Mouse (Mus musculus): ENCODE measurements around the gene Arl13a. TPM values are rescaled to one million over a fixed set of nuclear protein-coding genes. Genes with fewer than 3 reads are reported as not detected.

Gene Arl13a
- polyA plus RNA-seq, 1 experiment from 2014 or later = not detected

- no peak overlapping the region for H3K4me3 ChIP-seq
- WGBS = 84% methylated on average over 4 of the region's 4 CpGs
- no peaks in the 10 kb centered on the region for H3K9me3 ChIP-seq (replicated peaks)
- no peaks in the 10 kb centered on the region for H3K36me3 ChIP-seq
- H3K4me1 ChIP-seq = no peaks in the 10 kb centered on the region
- no peak for DNase-seq (ENCODE audit: low spot score)
- H3K27me3 ChIP-seq (ENCODE audit: low read depth, poor library complexity, severe bottlenecking) = peaks cover 59% of the 10 kb centered on the region
- no peak overlapping the region for H3K27ac ChIP-seq
Observed at GRCm38 (mm10) chrX:134218161-134218560, 30.9 kb downstream of the Arl13a start.

GRCm38 (mm10) chrX:134220618-134221017, 33.3 kb downstream of the Arl13a start:
- H3K4me1 ChIP-seq = no peaks in the 10 kb centered on the region
- H3K9me3 ChIP-seq (replicated peaks) = no peaks in the 10 kb centered on the region
- WGBS = 70% methylated on average over 3 of the region's 3 CpGs
- H3K36me3 ChIP-seq = no peaks in the 10 kb centered on the region
- no peak overlapping the region for H3K4me3 ChIP-seq
- DNase-seq (ENCODE audit: low spot score) = no peak
- peaks cover 62% of the 10 kb centered on the region for H3K27me3 ChIP-seq (ENCODE audit: low read depth, poor library complexity, severe bottlenecking)
- no peak overlapping the region for H3K27ac ChIP-seq

- Histone ChIP-seq H3K27ac (no peak within 1 kb of the TSS), H3K4me1 (no peaks in the 10 kb centered on the region), H3K27me3 (ENCODE audit: low read depth, poor library complexity, severe bottlenecking) (peaks cover 60% of the 10 kb centered on the region), H3K36me3 (no peaks in the 10 kb centered on the region), H3K9me3 (replicated peaks) (no peaks in the 10 kb centered on the region), H3K4me3 (no peak within 1 kb of the TSS)
- WGBS = 62% methylated on average over 4 of the region's 4 CpGs
- DNase-seq (ENCODE audit: low spot score) = no peak
Observed at GRCm38 (mm10) chrX:134221856-134222255, 34.6 kb downstream of the Arl13a start, which contains the start of gene Nox1. Gene Nox1, minus strand, starts transcription at chrX:134221956.

- H3K27me3 ChIP-seq (ENCODE audit: low read depth, poor library complexity, severe bottlenecking) = peaks cover 32% of the 10 kb centered on the region
- no peak overlapping the region for H3K27ac ChIP-seq
- no peaks in the 10 kb centered on the region for H3K9me3 ChIP-seq (replicated peaks)
- H3K36me3 ChIP-seq = no peaks in the 10 kb centered on the region
- no peak for DNase-seq (ENCODE audit: low spot score)
- no peaks in the 10 kb centered on the region for H3K4me1 ChIP-seq
- H3K4me3 ChIP-seq = no peak overlapping the region
- 96% methylated on average over 1 of the region's 1 CpGs for WGBS
Observed at GRCm38 (mm10) chrX:134233048-134233447, 45.7 kb downstream of the Arl13a start.

GRCm38 (mm10) chrX:134238266-134238665, 51.0 kb downstream of the Arl13a start:
- H3K36me3 ChIP-seq = 0 out of 2 replicates have a peak, but pooled peaks cover 3% of the 10 kb centered on the region
- no peak for DNase-seq (ENCODE audit: low spot score)
- 88% methylated on average over 10 of the region's 10 CpGs for WGBS

GRCm38 (mm10) chrX:134245946-134246345, 58.6 kb downstream of the Arl13a start:
- H3K36me3 ChIP-seq = 0 out of 2 replicates have a peak, but pooled peaks cover 3% of the 10 kb centered on the region
- H3K4me1 ChIP-seq = no peaks in the 10 kb centered on the region
- H3K27ac ChIP-seq = no peak overlapping the region
- peaks cover 26% of the 10 kb centered on the region; the same call in 1 of the 2 replicates for H3K27me3 ChIP-seq (ENCODE audit: low read depth, poor library complexity, severe bottlenecking)
- DNase-seq (ENCODE audit: low spot score) = no peak
- 94% methylated on average over 10 of the region's 10 CpGs for WGBS
- no peak overlapping the region for H3K4me3 ChIP-seq
- H3K9me3 ChIP-seq (replicated peaks) = no peaks in the 10 kb centered on the region

More at GRCm38 (mm10) chrX:134238266-134238665, 51.0 kb downstream of the Arl13a start:
- Histone ChIP-seq H3K27me3 (ENCODE audit: low read depth, poor library complexity, severe bottlenecking) (peaks cover 50% of the 10 kb centered on the region), H3K27ac (no peak overlapping the region), H3K4me1 (no peaks in the 10 kb centered on the region), H3K4me3 (no peak overlapping the region), H3K9me3 (replicated peaks) (no peaks in the 10 kb centered on the region)

- H3K36me3 ChIP-seq = no peaks in the 10 kb centered on the region
Observed at GRCm38 (mm10) chrX:134248202-134248601, 60.9 kb downstream of the Arl13a start.

More at GRCm38 (mm10) chrX:134248202-134248601, 60.9 kb downstream of the Arl13a start:
- no peak overlapping the region for H3K27ac ChIP-seq
- H3K27me3 ChIP-seq (ENCODE audit: low read depth, poor library complexity, severe bottlenecking) = peaks cover 20% of the 10 kb centered on the region; the same call in 1 of the 2 replicates
- no peaks in the 10 kb centered on the region for H3K4me1 ChIP-seq
- 93% methylated on average over 2 of the region's 2 CpGs for WGBS
- no peak for DNase-seq (ENCODE audit: low spot score)
- no peak overlapping the region for H3K4me3 ChIP-seq
- no peaks in the 10 kb centered on the region for H3K9me3 ChIP-seq (replicated peaks)

Other genes starting within 250 kb of the Arl13a start
- 0.79 and 1.7 TPM in 2 replicates for gene Sytl4, start 205.7 kb upstream of the Arl13a start, polyA plus RNA-seq (2016; fragmentation: Nextera tagmentation; extraction: Ambion mirVana)
- 67.8 and 69.1 TPM in 2 replicates for gene Cstf2, start 128.3 kb upstream of the Arl13a start, polyA plus RNA-seq (2016; fragmentation: Nextera tagmentation; extraction: Ambion mirVana)
- gene Xkrx, start 25.4 kb upstream of the Arl13a start, polyA plus RNA-seq (2016; fragmentation: Nextera tagmentation; extraction: Ambion mirVana) = 0.13 TPM in 1 of 2 replicates, not detected in the other
- gene Nox1, start 34.5 kb downstream of the Arl13a start, polyA plus RNA-seq (2016; fragmentation: Nextera tagmentation; extraction: Ambion mirVana) = 0.06 TPM in 1 of 2 replicates, not detected in the other
- 7.5 and 9.8 TPM in 2 replicates for gene Trmt2b, start 89.5 kb downstream of the Arl13a start, polyA plus RNA-seq (2016; fragmentation: Nextera tagmentation; extraction: Ambion mirVana)
- 1.8 and 3.3 TPM in 2 replicates for gene Tmem35a, start 107.7 kb downstream of the Arl13a start, polyA plus RNA-seq (2016; fragmentation: Nextera tagmentation; extraction: Ambion mirVana)
- gene Cenpi, start 120.6 kb downstream of the Arl13a start, polyA plus RNA-seq (2016; fragmentation: Nextera tagmentation; extraction: Ambion mirVana) = 32.4 and 35.5 TPM in 2 replicates
- gene Drp2, start 217.1 kb downstream of the Arl13a start, polyA plus RNA-seq (2016; fragmentation: Nextera tagmentation; extraction: Ambion mirVana) = 0.78 and 0.95 TPM in 2 replicates

Measured in limb, embryonic 10.5 days (tissue).